Mouse (Mus musculus): Measurements from ENCODE around the gene 1700001P01Rik. TPM values are rescaled to one million over a fixed set of nuclear protein-coding genes. Genes with fewer than 3 reads are reported as not detected.
A peak's percentile ranks its signal among the peaks of the same experiment; 100 is the strongest.

Gene 1700001P01Rik
- total RNA-seq, 2 experiments from 2014 or later: 1.0 TPM; not detected in 1

GRCm38 (mm10) chr11:97758942-97759341 is 16.8 kb downstream of the 1700001P01Rik start:
- no peak for TF ChIP-seq CTCF (IDR thresholded peaks at IDR 0.05)
- no peak for DNase-seq (ENCODE audit: extremely low spot score in 1 of 2, low spot score in 2 of 2)
- H3K4me3 ChIP-seq: no peak overlapping the region
- intact Hi-C loops (cut with DNase I): no loop called here
- no peak overlapping the region for H3K27ac ChIP-seq

- intact Hi-C loops (cut with DNase I): no loop called here
These were observed 17.6 kb downstream of the 1700001P01Rik start for GRCm38 (mm10) chr11:97758125-97758524.

GRCm38 (mm10) chr11:97753277-97753676 is 22.4 kb downstream of the 1700001P01Rik start:
- intact Hi-C loops (cut with DNase I): loop anchor here (1.0 kb wide), 1 partner anchor 38 kb away; no protein-coding TSS in a partner anchor
- DNase-seq (ENCODE audit: extremely low spot score in 1 of 2, low spot score in 2 of 2): peak; percentile 31 to 53
- peak overlapping the region; percentile 83 for H3K27ac ChIP-seq
- TF ChIP-seq CTCF (IDR thresholded peaks at IDR 0.05): no peak
- no peak overlapping the region for H3K4me3 ChIP-seq

More at GRCm38 (mm10) chr11:97758125-97758524, 17.6 kb downstream of the 1700001P01Rik start:
- H3K27ac ChIP-seq: no peak overlapping the region
- no peak for TF ChIP-seq CTCF (IDR thresholded peaks at IDR 0.05)
- no peak overlapping the region for H3K4me3 ChIP-seq
- DNase-seq (ENCODE audit: extremely low spot score in 1 of 2, low spot score in 2 of 2): no peak

- intact Hi-C loops (cut with DNase I): no loop called here
- no peak for DNase-seq (ENCODE audit: extremely low spot score in 1 of 2, low spot score in 2 of 2)
- no peak overlapping the region for H3K27ac ChIP-seq
- no peak for TF ChIP-seq CTCF (IDR thresholded peaks at IDR 0.05)
- no peak overlapping the region for H3K4me3 ChIP-seq
These were observed 27.2 kb downstream of the 1700001P01Rik start for GRCm38 (mm10) chr11:97748496-97748895.

GRCm38 (mm10) chr11:97747773-97748172 is 27.9 kb downstream of the 1700001P01Rik start:
- TF ChIP-seq CTCF (IDR thresholded peaks at IDR 0.05): no peak
- H3K4me3 ChIP-seq: no peak overlapping the region
- intact Hi-C loops (cut with DNase I): no loop called here
- no peak overlapping the region for H3K27ac ChIP-seq
- no peak for DNase-seq (ENCODE audit: extremely low spot score in 1 of 2, low spot score in 2 of 2)

GRCm38 (mm10) chr11:97745331-97745721 is 30.4 kb downstream of the 1700001P01Rik start:
- no peak for DNase-seq (ENCODE audit: extremely low spot score in 1 of 2, low spot score in 2 of 2)
- no peak for TF ChIP-seq CTCF (IDR thresholded peaks at IDR 0.05)
- peak overlapping the region; percentile 99 for H3K27ac ChIP-seq
- intact Hi-C loops (cut with DNase I): loop anchor here (2.0 kb wide), 2 partner anchors 31 to 43 kb away; partner anchors contain the start of gene Psmb3
- H3K4me3 ChIP-seq: peak overlapping the region; percentile 97

GRCm38 (mm10) chr11:97744718-97745330 is 30.9 kb downstream of the 1700001P01Rik start:
- intact Hi-C loops (cut with DNase I): loop anchor here (2.0 to 5.0 kb wide), 3 partner anchors 30 to 113 kb away; partner anchors contain the start of gene Psmb3
- Histone ChIP-seq H3K4me3 (peak overlapping the region; percentile 97), H3K27ac (peak overlapping the region; percentile 99)
- no peak for TF ChIP-seq CTCF (IDR thresholded peaks at IDR 0.05)
- peak; percentile 98 for DNase-seq (ENCODE audit: extremely low spot score in 1 of 2, low spot score in 2 of 2)

- H3K4me3 ChIP-seq: peak within 1 kb of the TSS; percentile 97
- intact Hi-C loops (cut with DNase I): loop anchor here (2.0 to 5.0 kb wide), 3 partner anchors 29 to 112 kb away; partner anchors contain the start of gene Psmb3
- DNase-seq (ENCODE audit: extremely low spot score in 1 of 2, low spot score in 2 of 2): no peak
- no peak for TF ChIP-seq CTCF (IDR thresholded peaks at IDR 0.05)
- H3K27ac ChIP-seq: peak within 1 kb of the TSS; percentile 99
These were observed 31.5 kb downstream of the 1700001P01Rik start, which contains the start of gene Pip4k2b for GRCm38 (mm10) chr11:97744063-97744717. Pip4k2b (minus strand) TSS chr11:97744704.

- no peak for DNase-seq (ENCODE audit: extremely low spot score in 1 of 2, low spot score in 2 of 2)
- intact Hi-C loops (cut with DNase I): loop anchor here (5.0 kb wide), 1 partner anchor 111 kb away; no protein-coding TSS in a partner anchor
- H3K27ac ChIP-seq: peak overlapping the region; percentile 87
- TF ChIP-seq CTCF (IDR thresholded peaks at IDR 0.05): no peak
- H3K4me3 ChIP-seq: peak overlapping the region; percentile 97
These were observed 32.3 kb downstream of the 1700001P01Rik start for GRCm38 (mm10) chr11:97743423-97743822.

- Histone ChIP-seq H3K27ac (no peak overlapping the region), H3K4me3 (peak overlapping the region; percentile 97)
- intact Hi-C loops (cut with DNase I): loop anchor here (5.0 kb wide), 1 partner anchor 110 kb away; no protein-coding TSS in a partner anchor
- TF ChIP-seq CTCF (IDR thresholded peaks at IDR 0.05): no peak
- DNase-seq (ENCODE audit: extremely low spot score in 1 of 2, low spot score in 2 of 2): no peak
These were observed 33.1 kb downstream of the 1700001P01Rik start for GRCm38 (mm10) chr11:97742591-97742990.

- Histone ChIP-seq H3K4me3 (peak overlapping the region; percentile 97; the same call in 1 of the 2 replicates), H3K27ac (no peak overlapping the region)
- intact Hi-C loops (cut with DNase I): loop anchor here (5.0 kb wide), 1 partner anchor 110 kb away; no protein-coding TSS in a partner anchor
- DNase-seq (ENCODE audit: extremely low spot score in 1 of 2, low spot score in 2 of 2): no peak
- TF ChIP-seq CTCF (IDR thresholded peaks at IDR 0.05): no peak
These were observed 33.6 kb downstream of the 1700001P01Rik start for GRCm38 (mm10) chr11:97742157-97742556.

GRCm38 (mm10) chr11:97740190-97740589 is 35.5 kb downstream of the 1700001P01Rik start:
- DNase-seq (ENCODE audit: extremely low spot score in 1 of 2, low spot score in 2 of 2): no peak

More at GRCm38 (mm10) chr11:97740190-97740589, 35.5 kb downstream of the 1700001P01Rik start:
- intact Hi-C loops (cut with DNase I): loop anchor here (5.0 kb wide), 1 partner anchor 108 kb away; no protein-coding TSS in a partner anchor
- Histone ChIP-seq H3K27ac (no peak overlapping the region), H3K4me3 (no peak overlapping the region)
- no peak for TF ChIP-seq CTCF (IDR thresholded peaks at IDR 0.05)
